Mouse (Mus musculus): ENCODE results near the gene Dpp9. TPM values are rescaled to one million over a fixed set of nuclear protein-coding genes. Genes with fewer than 3 reads are reported as not detected.

Dpp9 gene
- polyA plus RNA-seq, 1 experiment from 2014 or later: 40.9 TPM

DNA sequence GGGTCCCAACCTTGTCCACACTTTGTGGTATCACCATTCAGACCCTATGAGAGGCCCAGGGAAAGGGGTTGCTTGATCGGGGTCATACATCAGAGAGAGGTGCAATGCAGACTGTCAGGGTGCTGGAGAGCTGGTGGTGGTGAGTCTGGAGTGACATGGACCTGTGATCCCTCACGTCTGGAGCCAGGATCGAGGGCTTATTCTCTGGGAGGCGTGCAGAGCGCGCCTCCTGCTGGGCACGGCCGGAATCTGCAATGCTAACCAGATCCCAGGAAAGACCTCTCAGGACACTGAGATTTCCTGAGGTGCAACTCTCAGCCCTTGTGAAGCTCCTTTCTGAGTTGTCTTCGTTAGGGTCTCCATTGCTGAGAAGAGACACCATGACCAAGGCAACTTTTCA, 59.0 kb downstream of the Dpp9 start:
- peaks cover 37% of the 10 kb centered on the region for H3K27me3 ChIP-seq
- 2% methylated on average over 9 of the region's 9 CpGs for WGBS
- no peak for ATAC-seq (ENCODE audit: insufficient number of reproducible peaks, low FRiP score, low TSS enrichment, low read depth)
- no peak overlapping the region for H3K4me3 ChIP-seq (replicated peaks)
- peaks cover 25% of the 10 kb centered on the region for H3K4me1 ChIP-seq
- no peak overlapping the region for H3K4me2 ChIP-seq (replicated peaks)
- no peak overlapping the region for H3K27ac ChIP-seq (replicated peaks)
- H3K9ac ChIP-seq: no peak overlapping the region
- H3K36me3 ChIP-seq: no peaks in the 10 kb centered on the region
- no peaks in the 10 kb centered on the region for H3K9me3 ChIP-seq (replicated peaks)

DNA sequence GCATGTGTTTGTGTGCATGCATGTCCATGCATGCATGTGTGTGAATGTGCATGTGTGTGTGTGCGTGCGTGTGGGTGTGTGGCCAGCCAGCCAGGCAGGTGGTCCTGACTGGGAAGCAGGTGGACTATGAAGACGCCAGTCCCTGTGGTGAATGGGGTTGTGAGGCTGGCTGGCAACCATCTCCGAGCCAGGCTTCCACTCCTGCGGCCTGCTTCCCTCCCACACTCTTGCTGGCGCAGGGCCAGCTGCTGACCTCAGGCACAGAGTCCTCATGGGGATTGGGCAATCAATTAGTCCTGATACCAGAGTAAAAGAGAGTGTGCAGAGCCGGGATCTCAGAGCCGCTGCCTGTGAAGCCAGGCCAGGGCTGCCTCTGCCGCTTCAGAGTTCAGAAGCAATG, 65.1 kb downstream of the Dpp9 start:
- Histone ChIP-seq H3K36me3 (no peaks in the 10 kb centered on the region), H3K4me1 (peaks cover 6% of the 10 kb centered on the region), H3K4me2 (replicated peaks) (no peak overlapping the region), H3K27me3 (peaks cover 67% of the 10 kb centered on the region), H3K27ac (replicated peaks) (no peak overlapping the region), H3K4me3 (replicated peaks) (no peak overlapping the region), H3K9ac (no peak overlapping the region), H3K9me3 (replicated peaks) (no peaks in the 10 kb centered on the region)
- WGBS: 36% methylated on average over 9 of the region's 9 CpGs
- ATAC-seq (ENCODE audit: insufficient number of reproducible peaks, low FRiP score, low TSS enrichment, low read depth): no peak

DNA sequence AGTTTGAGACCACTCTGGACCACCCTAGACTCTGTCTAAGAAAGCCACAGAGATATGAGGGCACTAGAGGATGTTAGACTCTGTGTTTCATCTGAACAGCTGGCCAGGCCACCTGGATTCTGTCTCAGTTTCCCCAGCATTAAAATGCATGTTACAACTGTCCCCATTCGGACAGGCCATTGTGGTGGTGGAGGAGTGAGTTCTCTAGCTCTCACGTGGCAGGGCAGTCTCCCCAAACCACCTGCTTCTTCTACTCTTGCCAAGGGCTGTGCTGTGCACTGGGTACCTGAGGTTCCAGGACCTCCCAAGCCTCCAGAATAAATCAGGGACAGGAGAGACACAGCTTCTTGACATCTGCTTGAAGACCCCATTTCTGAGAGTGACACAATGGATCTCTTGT, 68.8 kb downstream of the Dpp9 start:
- Histone ChIP-seq H3K27ac (replicated peaks) (no peak overlapping the region), H3K9me3 (replicated peaks) (no peaks in the 10 kb centered on the region), H3K4me1 (peaks cover 6% of the 10 kb centered on the region), H3K4me3 (replicated peaks) (no peak overlapping the region), H3K9ac (no peak overlapping the region), H3K36me3 (no peaks in the 10 kb centered on the region), H3K27me3 (peaks cover 68% of the 10 kb centered on the region), H3K4me2 (replicated peaks) (no peak overlapping the region)
- 40% methylated on average over 2 of the region's 2 CpGs for WGBS
- no peak for ATAC-seq (ENCODE audit: insufficient number of reproducible peaks, low FRiP score, low TSS enrichment, low read depth)

DNA sequence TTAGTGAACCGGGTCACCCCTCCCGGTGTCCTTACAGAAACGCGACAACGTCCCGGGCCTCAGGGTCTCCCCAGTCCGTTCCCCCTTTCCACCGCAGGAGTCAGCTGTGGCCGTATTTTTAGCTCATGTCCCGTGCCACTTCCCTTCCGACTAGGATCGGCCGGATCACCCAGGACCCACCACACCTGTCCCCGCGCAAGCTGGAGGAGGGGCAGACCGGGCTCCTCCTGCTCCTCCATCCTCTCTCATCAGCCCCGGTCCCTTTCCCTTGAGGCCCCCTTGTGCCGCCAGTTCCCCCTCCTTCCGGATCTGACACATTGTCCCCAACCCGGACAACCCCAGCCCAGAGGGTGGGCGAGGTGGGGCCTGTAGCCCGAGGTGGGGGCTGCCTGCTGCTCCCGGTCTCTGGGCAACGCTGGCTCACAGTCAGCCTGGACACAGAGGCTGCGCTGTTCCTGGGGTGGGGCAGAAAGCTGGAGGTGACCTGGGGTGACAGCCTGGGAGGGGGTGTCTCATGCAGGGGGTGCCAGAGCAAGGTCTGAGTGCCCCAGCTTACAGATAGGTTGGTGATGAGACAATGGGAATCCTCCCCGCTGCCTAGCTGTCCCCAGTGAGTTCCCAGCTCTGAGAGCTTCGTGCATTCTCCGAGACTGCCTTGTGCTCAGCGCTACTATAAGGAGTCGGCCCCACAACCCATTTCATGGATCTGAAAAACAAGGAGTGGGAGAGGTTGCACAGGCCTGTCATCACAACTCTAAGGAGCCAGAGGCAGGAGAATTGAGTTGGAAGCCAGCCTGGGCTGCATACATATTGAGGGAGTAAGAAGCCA, 69.7 kb downstream of the Dpp9 start:
- WGBS: 2% methylated on average over 30 of the region's 30 CpGs
- Histone ChIP-seq H3K36me3 (no peaks in the 10 kb centered on the region), H3K27ac (replicated peaks) (no peak overlapping the region), H3K4me3 (replicated peaks) (peak overlapping the region; percentile 27), H3K4me1 (peaks cover 6% of the 10 kb centered on the region), H3K9me3 (replicated peaks) (no peaks in the 10 kb centered on the region), H3K27me3 (peaks cover 69% of the 10 kb centered on the region), H3K9ac (no peak overlapping the region), H3K4me2 (replicated peaks) (peak overlapping the region; percentile 40)
- ATAC-seq (ENCODE audit: insufficient number of reproducible peaks, low FRiP score, low TSS enrichment, low read depth): no peak; the same call in 1 of the 2 replicates

DNA sequence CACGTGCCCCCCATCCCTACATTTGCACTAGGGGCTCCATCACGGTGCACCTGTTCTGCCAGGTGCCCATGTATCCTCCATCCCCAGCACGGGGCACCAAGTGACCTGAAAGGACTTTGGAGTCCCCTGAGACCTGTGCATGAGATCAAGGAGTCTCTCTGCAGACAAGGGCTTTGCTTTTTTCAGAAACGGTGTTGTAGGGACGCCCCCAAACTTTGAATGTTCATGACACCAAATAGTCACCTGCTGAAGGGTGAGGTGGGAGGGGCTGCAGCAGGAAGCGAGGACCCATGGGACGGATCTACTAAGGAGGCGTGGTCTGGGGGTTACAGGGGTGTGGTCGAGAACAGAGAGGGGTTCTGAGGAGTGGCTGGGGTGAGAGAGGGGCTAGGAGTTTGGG, 70.4 kb downstream of the Dpp9 start:
- no peaks in the 10 kb centered on the region for H3K36me3 ChIP-seq
- H3K4me1 ChIP-seq: peaks cover 6% of the 10 kb centered on the region
- H3K27ac ChIP-seq (replicated peaks): no peak overlapping the region
- H3K27me3 ChIP-seq: peaks cover 77% of the 10 kb centered on the region
- no peak for ATAC-seq (ENCODE audit: insufficient number of reproducible peaks, low FRiP score, low TSS enrichment, low read depth)
- H3K4me3 ChIP-seq (replicated peaks): peak overlapping the region; percentile 27; the same call in 1 of the 2 replicates
- H3K9ac ChIP-seq: no peak overlapping the region
- 18% methylated on average over 9 of the region's 9 CpGs for WGBS
- H3K9me3 ChIP-seq (replicated peaks): no peaks in the 10 kb centered on the region
- peak overlapping the region; percentile 40 for H3K4me2 ChIP-seq (replicated peaks)

DNA sequence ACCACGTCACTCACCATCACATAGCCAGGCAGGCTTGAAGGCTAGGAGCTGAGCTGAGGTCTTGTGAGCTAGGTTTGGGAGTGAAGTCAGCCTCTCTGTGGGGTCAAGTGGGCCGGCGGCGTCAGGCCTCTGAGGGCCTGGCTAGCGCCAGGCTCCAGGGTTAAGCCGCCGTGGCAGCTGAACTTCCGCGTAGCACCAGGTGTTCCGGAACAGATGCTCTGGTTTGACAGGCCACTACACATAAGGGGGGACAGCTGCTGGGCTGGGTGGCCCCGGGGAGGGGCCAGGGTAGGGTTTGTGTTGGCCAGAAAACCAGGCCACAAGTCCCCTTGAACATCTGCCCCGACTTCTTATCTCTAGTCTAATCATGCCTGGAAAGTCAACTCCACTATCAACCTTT, 71.3 kb downstream of the Dpp9 start:
- Histone ChIP-seq H3K4me3 (replicated peaks) (no peak overlapping the region), H3K9me3 (replicated peaks) (no peaks in the 10 kb centered on the region), H3K4me1 (peaks cover 7% of the 10 kb centered on the region), H3K36me3 (no peaks in the 10 kb centered on the region), H3K27ac (replicated peaks) (no peak overlapping the region), H3K27me3 (peaks cover 84% of the 10 kb centered on the region), H3K9ac (no peak overlapping the region), H3K4me2 (replicated peaks) (no peak overlapping the region)
- ATAC-seq (ENCODE audit: insufficient number of reproducible peaks, low FRiP score, low TSS enrichment, low read depth): no peak
- 54% methylated on average over 12 of the region's 12 CpGs for WGBS

DNA sequence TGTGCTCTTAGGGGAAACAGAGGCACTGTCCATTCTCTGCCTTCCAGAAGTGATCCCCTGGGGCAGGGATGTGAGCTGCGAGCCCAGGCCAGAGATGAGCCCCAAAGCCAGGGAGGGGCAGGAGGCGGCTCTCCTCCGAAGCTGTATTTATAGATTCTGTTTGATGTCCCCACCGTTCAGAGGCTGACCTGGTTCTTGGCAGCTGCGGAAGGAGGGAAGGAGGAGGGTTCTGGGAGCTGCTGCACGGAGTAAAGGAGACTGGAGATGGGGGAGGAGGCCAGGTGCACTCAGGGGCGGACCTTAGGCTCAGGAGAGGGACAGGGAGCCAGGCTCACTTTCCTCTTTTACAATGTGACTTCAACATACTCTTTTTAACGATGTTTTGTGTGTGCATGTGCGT, 72.6 kb downstream of the Dpp9 start:
- no peak overlapping the region for H3K4me3 ChIP-seq (replicated peaks)
- no peak overlapping the region for H3K9ac ChIP-seq
- H3K4me2 ChIP-seq (replicated peaks): no peak overlapping the region
- no peaks in the 10 kb centered on the region for H3K36me3 ChIP-seq
- H3K27me3 ChIP-seq: peaks cover 93% of the 10 kb centered on the region
- WGBS: 20% methylated on average over 9 of the region's 9 CpGs
- no peak overlapping the region for H3K27ac ChIP-seq (replicated peaks)
- ATAC-seq (ENCODE audit: insufficient number of reproducible peaks, low FRiP score, low TSS enrichment, low read depth): no peak
- peaks cover 20% of the 10 kb centered on the region for H3K4me1 ChIP-seq
- H3K9me3 ChIP-seq (replicated peaks): no peaks in the 10 kb centered on the region

DNA sequence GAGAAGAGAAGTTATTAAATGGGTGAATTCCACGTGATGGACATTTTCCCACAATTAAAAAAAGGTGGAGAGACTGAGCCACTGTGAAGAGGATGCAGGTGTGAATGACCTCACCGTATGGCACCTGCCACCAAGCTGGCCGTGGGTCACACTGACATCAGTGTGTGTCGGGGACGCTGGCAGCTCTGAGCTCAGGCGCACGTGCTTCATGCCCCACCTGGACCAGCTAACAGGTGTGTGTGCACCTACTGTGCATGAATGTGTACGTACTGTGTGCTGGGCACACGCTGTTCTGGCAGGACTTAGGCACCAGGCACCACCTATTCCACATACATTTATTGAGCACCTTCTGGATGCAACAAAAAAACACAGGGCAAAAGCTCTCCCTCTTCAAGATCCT, 74.2 kb downstream of the Dpp9 start:
- peaks cover 24% of the 10 kb centered on the region for H3K4me1 ChIP-seq
- 68% methylated on average over 9 of the region's 9 CpGs for WGBS
- no peaks in the 10 kb centered on the region for H3K36me3 ChIP-seq
- no peak overlapping the region for H3K4me2 ChIP-seq (replicated peaks)
- no peak overlapping the region for H3K4me3 ChIP-seq (replicated peaks)
- ATAC-seq (ENCODE audit: insufficient number of reproducible peaks, low FRiP score, low TSS enrichment, low read depth): no peak
- peaks cover 91% of the 10 kb centered on the region for H3K27me3 ChIP-seq
- H3K9me3 ChIP-seq (replicated peaks): no peaks in the 10 kb centered on the region
- H3K9ac ChIP-seq: no peak overlapping the region
- no peak overlapping the region for H3K27ac ChIP-seq (replicated peaks)

DNA sequence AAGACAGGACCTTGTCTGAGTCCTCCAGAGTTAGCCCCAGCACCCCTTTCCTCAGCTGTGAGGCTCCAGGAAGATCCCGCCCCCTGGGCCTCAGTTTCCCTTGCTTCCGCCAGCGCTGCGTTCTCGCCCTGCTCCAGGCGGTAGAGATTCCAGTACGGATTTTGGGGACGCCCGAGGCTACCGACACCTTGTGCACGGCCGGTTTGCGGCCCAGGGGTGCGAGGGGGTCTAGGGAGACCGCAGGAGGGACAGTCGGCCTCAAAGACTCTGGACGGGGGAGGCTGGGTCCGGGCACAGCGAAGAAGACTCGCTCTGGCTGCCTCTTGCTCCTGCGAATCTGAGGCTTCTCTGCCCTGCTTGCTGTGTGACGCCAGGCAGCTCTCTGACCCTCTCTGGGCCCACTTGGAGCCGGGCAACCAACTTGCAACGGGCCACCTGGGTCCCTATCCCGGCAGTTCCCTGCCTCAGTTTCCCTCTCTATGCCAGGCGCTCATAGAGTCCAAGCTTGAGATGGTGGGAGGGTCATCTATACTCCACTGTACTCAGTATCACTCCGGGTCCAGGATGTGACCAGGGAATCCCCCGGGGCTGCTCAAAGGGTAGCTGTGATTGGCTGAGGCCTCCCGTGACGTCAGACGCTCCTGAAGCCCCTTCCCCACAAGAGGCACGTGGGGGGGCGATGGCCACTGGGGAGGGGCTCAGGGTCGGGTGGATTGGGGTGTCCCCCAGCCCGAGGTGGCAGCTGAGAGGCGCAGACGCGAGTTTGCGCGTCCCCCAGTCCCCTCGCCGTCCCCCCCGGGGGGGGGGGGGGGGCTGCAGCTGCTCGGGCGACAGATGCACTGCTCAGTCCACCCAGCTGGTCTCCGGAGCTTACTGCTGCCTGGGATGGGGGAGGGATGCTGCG, 76.8 kb downstream of the Dpp9 start:
- no peaks in the 10 kb centered on the region for H3K9me3 ChIP-seq (replicated peaks)
- peak overlapping the region; percentile 68 for H3K4me2 ChIP-seq (replicated peaks)
- ATAC-seq (ENCODE audit: insufficient number of reproducible peaks, low FRiP score, low TSS enrichment, low read depth): peak; percentile 44; the same call in 1 of the 2 replicates
- 0 out of 2 replicates have a peak overlapping the region, but pooled peaks have one; percentile 0 for H3K9ac ChIP-seq
- H3K36me3 ChIP-seq: no peaks in the 10 kb centered on the region
- 2% methylated on average over 47 of the region's 47 CpGs for whole genome bisulfite sequencing
- peaks cover 27% of the 10 kb centered on the region for H3K4me1 ChIP-seq
- H3K4me3 ChIP-seq (replicated peaks): peak overlapping the region; percentile 42
- H3K27ac ChIP-seq (replicated peaks): no peak overlapping the region
- H3K27me3 ChIP-seq: peaks cover 77% of the 10 kb centered on the region

DNA sequence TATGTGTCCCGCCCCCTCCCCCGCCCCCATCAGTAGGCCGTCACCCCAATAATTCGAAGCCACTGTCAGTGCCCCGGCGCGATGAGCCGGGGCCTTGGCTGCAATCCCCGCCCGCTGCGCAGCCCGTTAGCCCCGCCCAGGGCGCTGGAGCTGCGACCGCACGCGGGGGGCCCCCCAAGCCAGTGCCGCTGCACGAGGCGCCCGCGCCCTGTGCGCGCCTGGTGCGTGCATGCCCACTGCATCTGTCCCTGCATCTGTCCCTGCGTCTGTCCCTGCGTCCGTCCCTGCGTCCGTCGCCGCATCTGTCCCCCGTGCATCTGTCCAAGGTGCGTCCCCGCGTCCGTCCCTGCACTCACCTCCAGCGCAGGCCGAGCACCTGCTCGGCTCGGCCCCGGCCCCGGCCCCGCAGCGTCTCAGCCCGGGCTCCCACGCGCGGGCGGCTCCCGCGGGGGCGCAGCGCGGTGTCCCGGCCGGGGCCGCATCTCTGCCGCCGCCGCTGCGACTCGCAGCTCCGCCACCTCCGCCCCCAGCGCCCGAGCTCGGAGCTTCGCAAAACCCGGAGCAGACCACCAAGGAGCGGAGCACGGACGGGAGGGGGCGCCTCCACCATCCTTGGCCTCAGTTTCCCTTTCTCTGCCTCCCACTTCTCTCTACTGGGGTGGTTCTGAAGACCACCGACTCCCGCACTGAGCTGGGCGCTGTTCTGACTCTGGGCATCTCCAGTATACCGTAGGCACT, 78.7 kb downstream of the Dpp9 start, which contains the start of gene Sema6b:
Gene Sema6b, minus strand, starts transcription at position 486 of the 738 bp plus-strand sequence.
- H3K27me3 ChIP-seq: peaks cover 62% of the 10 kb centered on the region
- H3K9me3 ChIP-seq (replicated peaks): no peaks in the 10 kb centered on the region
- H3K36me3 ChIP-seq: no peaks in the 10 kb centered on the region
- H3K9ac ChIP-seq: peak within 1 kb of the TSS; percentile 35; the same call in 1 of the 2 replicates
- no peak for ATAC-seq (ENCODE audit: insufficient number of reproducible peaks, low FRiP score, low TSS enrichment, low read depth)
- no peak within 1 kb of the TSS for H3K27ac ChIP-seq (replicated peaks)
- H3K4me1 ChIP-seq: peaks cover 27% of the 10 kb centered on the region
- H3K4me3 ChIP-seq (replicated peaks): peak within 1 kb of the TSS; percentile 72
- peak within 1 kb of the TSS; percentile 98 for H3K4me2 ChIP-seq (replicated peaks)
- under 1% methylated on average over 79 of the region's 79 CpGs for WGBS
